Mouse (Mus musculus): ENCODE measurements around the gene Snx29. TPM values are rescaled to one million over a fixed set of nuclear protein-coding genes. Genes with fewer than 3 reads are reported as not detected.

Snx29 gene
- polyA plus RNA-seq, 1 experiment = 1.1 TPM

GRCm38 (mm10) chr16:11426810-11427537 is 104.3 kb downstream of the Snx29 start:
- H3K4me1 ChIP-seq (ENCODE audit: control insufficient read depth) = peaks cover 17% of the 10 kb centered on the region
- H3K9me3 ChIP-seq (ENCODE audit: control insufficient read depth, low read length) = peaks cover 7% of the 10 kb centered on the region
- H3K4me3 ChIP-seq (replicated peaks) = no peak overlapping the region
- H3K36me3 ChIP-seq (ENCODE audit: control insufficient read depth) = peaks cover 6% of the 10 kb centered on the region
- H3K27me3 ChIP-seq (ENCODE audit: control insufficient read depth) = no peaks in the 10 kb centered on the region
- TF ChIP-seq TAL1 (IDR thresholded peaks at IDR 0.05; ENCODE audit: low read length) (no peak), GATA1 (IDR thresholded peaks at IDR 0.05; ENCODE audit: low read length) (no peak)

- H3K27me3 ChIP-seq (ENCODE audit: control insufficient read depth) = no peaks in the 10 kb centered on the region
- no peaks in the 10 kb centered on the region for H3K9me3 ChIP-seq (ENCODE audit: control insufficient read depth, low read length)
- TF ChIP-seq GATA1 (IDR thresholded peaks at IDR 0.05; ENCODE audit: low read length) = no peak
- no peak for TF ChIP-seq TAL1 (IDR thresholded peaks at IDR 0.05; ENCODE audit: low read length)
- peaks cover 5% of the 10 kb centered on the region for H3K4me1 ChIP-seq (ENCODE audit: control insufficient read depth)
- H3K4me3 ChIP-seq (replicated peaks) = no peak overlapping the region
- H3K36me3 ChIP-seq (ENCODE audit: control insufficient read depth) = no peaks in the 10 kb centered on the region
Observed at GRCm38 (mm10) chr16:11429784-11430183, 107.1 kb downstream of the Snx29 start.

- no peak overlapping the region for H3K4me3 ChIP-seq (replicated peaks)
- H3K36me3 ChIP-seq (ENCODE audit: control insufficient read depth) = no peaks in the 10 kb centered on the region
- H3K4me1 ChIP-seq (ENCODE audit: control insufficient read depth) = peaks cover 5% of the 10 kb centered on the region
- H3K9me3 ChIP-seq (ENCODE audit: control insufficient read depth, low read length) = no peaks in the 10 kb centered on the region
- TF ChIP-seq TAL1 (IDR thresholded peaks at IDR 0.05; ENCODE audit: low read length) (no peak), GATA1 (IDR thresholded peaks at IDR 0.05; ENCODE audit: low read length) (no peak)
- H3K27me3 ChIP-seq (ENCODE audit: control insufficient read depth) = no peaks in the 10 kb centered on the region
Observed at GRCm38 (mm10) chr16:11430520-11430919, 107.8 kb downstream of the Snx29 start.

- H3K4me1 ChIP-seq (ENCODE audit: control insufficient read depth) = no peaks in the 10 kb centered on the region
- H3K9me3 ChIP-seq (ENCODE audit: control insufficient read depth, low read length) = no peaks in the 10 kb centered on the region
- no peak overlapping the region for H3K4me3 ChIP-seq (replicated peaks)
- no peaks in the 10 kb centered on the region for H3K36me3 ChIP-seq (ENCODE audit: control insufficient read depth)
- no peaks in the 10 kb centered on the region for H3K27me3 ChIP-seq (ENCODE audit: control insufficient read depth)
- TF ChIP-seq GATA1 (IDR thresholded peaks at IDR 0.05; ENCODE audit: low read length) (no peak), TAL1 (IDR thresholded peaks at IDR 0.05; ENCODE audit: low read length) (no peak)
Observed at GRCm38 (mm10) chr16:11433779-11434178, 111.1 kb downstream of the Snx29 start.

- no peaks in the 10 kb centered on the region; the same call in 1 of the 2 replicates for H3K36me3 ChIP-seq (ENCODE audit: control insufficient read depth)
- TF ChIP-seq GATA1 (IDR thresholded peaks at IDR 0.05; ENCODE audit: low read length) (no peak), TAL1 (IDR thresholded peaks at IDR 0.05; ENCODE audit: low read length) (no peak)
- no peaks in the 10 kb centered on the region for H3K27me3 ChIP-seq (ENCODE audit: control insufficient read depth)
- H3K4me1 ChIP-seq (ENCODE audit: control insufficient read depth) = no peaks in the 10 kb centered on the region
- no peaks in the 10 kb centered on the region for H3K9me3 ChIP-seq (ENCODE audit: control insufficient read depth, low read length)
- H3K4me3 ChIP-seq (replicated peaks) = no peak overlapping the region
Observed at GRCm38 (mm10) chr16:11437641-11438040, 114.9 kb downstream of the Snx29 start.

- Histone ChIP-seq H3K4me3 (replicated peaks) (no peak overlapping the region), H3K36me3 (ENCODE audit: control insufficient read depth) (no peaks in the 10 kb centered on the region; the same call in 1 of the 2 replicates), H3K27me3 (ENCODE audit: control insufficient read depth) (no peaks in the 10 kb centered on the region), H3K4me1 (ENCODE audit: control insufficient read depth) (no peaks in the 10 kb centered on the region), H3K9me3 (ENCODE audit: control insufficient read depth, low read length) (no peaks in the 10 kb centered on the region)
- TF ChIP-seq TAL1 (IDR thresholded peaks at IDR 0.05; ENCODE audit: low read length) (no peak), GATA1 (IDR thresholded peaks at IDR 0.05; ENCODE audit: low read length) (no peak)
Observed at GRCm38 (mm10) chr16:11439417-11439816, 116.7 kb downstream of the Snx29 start.

- TF ChIP-seq GATA1 (IDR thresholded peaks at IDR 0.05; ENCODE audit: low read length) (no peak), TAL1 (IDR thresholded peaks at IDR 0.05; ENCODE audit: low read length) (no peak)
- Histone ChIP-seq H3K36me3 (ENCODE audit: control insufficient read depth) (no peaks in the 10 kb centered on the region; the same call in 1 of the 2 replicates), H3K9me3 (ENCODE audit: control insufficient read depth, low read length) (no peaks in the 10 kb centered on the region), H3K4me3 (replicated peaks) (no peak overlapping the region), H3K4me1 (ENCODE audit: control insufficient read depth) (no peaks in the 10 kb centered on the region), H3K27me3 (ENCODE audit: control insufficient read depth) (no peaks in the 10 kb centered on the region)
Observed at GRCm38 (mm10) chr16:11441616-11442015, 118.9 kb downstream of the Snx29 start.

GRCm38 (mm10) chr16:11442534-11442933 is 119.8 kb downstream of the Snx29 start:
- Histone ChIP-seq H3K4me1 (ENCODE audit: control insufficient read depth) (no peaks in the 10 kb centered on the region), H3K36me3 (ENCODE audit: control insufficient read depth) (no peaks in the 10 kb centered on the region; the same call in 1 of the 2 replicates), H3K27me3 (ENCODE audit: control insufficient read depth) (no peaks in the 10 kb centered on the region), H3K9me3 (ENCODE audit: control insufficient read depth, low read length) (no peaks in the 10 kb centered on the region), H3K4me3 (replicated peaks) (no peak overlapping the region)
- no peak for TF ChIP-seq GATA1 (IDR thresholded peaks at IDR 0.05; ENCODE audit: low read length)
- TF ChIP-seq TAL1 (IDR thresholded peaks at IDR 0.05; ENCODE audit: low read length) = no peak

GRCm38 (mm10) chr16:11444626-11445025 is 121.9 kb downstream of the Snx29 start:
- H3K9me3 ChIP-seq (ENCODE audit: control insufficient read depth, low read length) = no peaks in the 10 kb centered on the region
- no peak overlapping the region for H3K4me3 ChIP-seq (replicated peaks)
- no peaks in the 10 kb centered on the region for H3K4me1 ChIP-seq (ENCODE audit: control insufficient read depth)
- H3K27me3 ChIP-seq (ENCODE audit: control insufficient read depth) = no peaks in the 10 kb centered on the region
- no peak for TF ChIP-seq GATA1 (IDR thresholded peaks at IDR 0.05; ENCODE audit: low read length)
- TF ChIP-seq TAL1 (IDR thresholded peaks at IDR 0.05; ENCODE audit: low read length) = no peak
- H3K36me3 ChIP-seq (ENCODE audit: control insufficient read depth) = no peaks in the 10 kb centered on the region; the same call in 1 of the 2 replicates

All from erythroblast, embryonic 14.5 days (primary cell).